Mouse (Mus musculus) heart, embryonic 14.5 days (tissue): Measurements from ENCODE around the gene Pld4. TPM values are rescaled to one million over a fixed set of nuclear protein-coding genes. Genes with fewer than 3 reads are reported as not detected.

Source experiments
- ATAC-seq: fragments of 200-750 bp; cut with Nextera tagmentation; 2 replicates; pipeline ENCODE4 v1.8.0; 2017; ENCODE audit warnings: low read depth, moderate TSS enrichment; ENCODE audit not compliant: insufficient number of reproducible peaks, insufficient read depth, low FRiP score
- H3K27ac ChIP-seq, 2 experiments: fragments of 200-500 bp in 1 of 2; fragments of 300-500 bp in 1 of 2; sonication (generic) in 1 of 2; replicated peaks in 1 of 2; 2 replicates each; pipeline ENCODE4 v1.5.1; 2012 to 2014; ENCODE audit warnings: low read depth in 2 of 2, low read length in 2 of 2, control low read depth in 1 of 2, mild to moderate bottlenecking in 1 of 2, mixed read lengths in 1 of 2; ENCODE audit not compliant: control insufficient read depth in 1 of 2, insufficient read depth in 1 of 2
- H3K27me3 ChIP-seq: fragments of 300-500 bp; sonication (generic); 2 replicates; pipeline ENCODE4 v1.6.1; 2014; ENCODE audit warnings: mild to moderate bottlenecking, low read length, control low read depth; ENCODE audit not compliant: control insufficient read depth, insufficient read depth
- H3K36me3 ChIP-seq: fragments of 300-500 bp; sonication (generic); 2 replicates; pipeline ENCODE4 v1.6.1; 2014; ENCODE audit warnings: mild to moderate bottlenecking, control low read depth, low read length, mixed read lengths; ENCODE audit not compliant: control insufficient read depth, insufficient read depth
- H3K4me1 ChIP-seq, 2 experiments: fragments of 200-500 bp in 1 of 2; fragments of 300-500 bp in 1 of 2; sonication (generic) in 1 of 2; 2 replicates each; pipeline ENCODE4 v1.6.1; 2012 to 2014; ENCODE audit warnings: low read length in 2 of 2, control low read depth in 1 of 2, mixed read lengths in 1 of 2; ENCODE audit not compliant: control insufficient read depth in 2 of 2, insufficient read depth in 2 of 2
- H3K4me2 ChIP-seq: fragments of 300-500 bp; sonication (generic); 2 replicates; pipeline ENCODE4 v1.6.1; 2014; ENCODE audit warnings: mild to moderate bottlenecking, low read length
- H3K4me3 ChIP-seq, 2 experiments: fragments of 200-500 bp in 1 of 2; fragments of 300-500 bp in 1 of 2; sonication (generic) in 1 of 2; 2 replicates each; pipeline ENCODE4 v1.5.1; 2012 to 2014; ENCODE audit warnings: low read length in 2 of 2, mild to moderate bottlenecking in 2 of 2, control low read depth in 1 of 2, low read depth in 1 of 2, moderate library complexity in 1 of 2; ENCODE audit not compliant: control insufficient read depth in 1 of 2, insufficient read depth in 1 of 2
- H3K9ac ChIP-seq: fragments of 300-500 bp; sonication (generic); 2 replicates; pipeline ENCODE4 v1.6.1; 2014; ENCODE audit warnings: mild to moderate bottlenecking, low read length
- H3K9me3 ChIP-seq: fragments of 300-500 bp; sonication (generic); 2 replicates; pipeline ENCODE4 v1.6.1; 2016; ENCODE audit warnings: low read length, control low read depth; ENCODE audit not compliant: control insufficient read depth
- WGBS: fragments of 180-500 bp; shearing (Covaris S2); extraction: QIAGEN DNeasy Blood & Tissue Kit; methylation state at CpG from one replicate; pipeline ENCODE4 v1.1.7; 2014; 5-methylcytosine and 5-hydroxymethylcytosine counted together
- polyA plus RNA-seq: library from polyadenylated mRNA; unstranded; fragments of >200 nt; fragmentation: Nextera tagmentation; extraction: Ambion mirVana; gene quantifications from 2 replicates; pipeline ENCODE4 v1.2.1, GENCODE M21; 2014

Pld4 gene
- polyA plus RNA-seq, 1 experiment from 2014 or later, result 6.8 TPM

DNA sequence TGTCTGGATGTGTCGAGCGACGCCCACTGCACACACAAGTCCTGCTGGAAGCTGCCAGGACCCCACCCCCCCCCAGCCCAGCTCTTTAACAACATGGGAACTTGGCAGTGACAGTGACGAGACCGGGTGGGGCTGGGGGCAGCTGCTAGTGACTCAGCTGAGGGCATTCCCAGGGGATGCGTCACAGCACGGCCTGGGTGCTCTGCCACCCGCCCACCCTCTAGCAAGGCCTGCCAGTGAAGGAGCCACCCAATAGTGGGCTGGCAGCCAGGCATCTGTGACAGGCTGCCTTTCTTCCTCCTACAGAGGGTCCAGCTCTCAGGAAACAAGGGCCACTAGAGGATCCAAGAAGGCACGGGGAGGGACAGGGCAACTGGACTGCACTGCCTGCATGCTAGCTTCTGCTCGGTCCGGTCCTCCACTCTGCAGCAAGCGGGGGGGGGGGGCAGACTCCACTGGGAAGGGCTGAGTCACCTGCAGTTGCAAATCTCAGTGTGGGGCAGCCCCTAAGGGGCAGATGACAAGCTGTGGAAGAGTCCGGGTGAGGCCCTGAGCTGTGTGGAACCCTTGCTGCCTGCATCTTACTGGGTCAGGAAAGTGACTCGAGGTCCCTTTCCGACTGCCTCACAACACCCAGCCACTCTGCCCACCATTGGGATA lies 37.3 kb downstream of the Pld4 start:
- Histone ChIP-seq H3K27me3 (peaks cover 11% of the 10 kb centered on the region), H3K4me2 (no peak overlapping the region), H3K9me3 (no peaks in the 10 kb centered on the region), H3K36me3 (no peaks in the 10 kb centered on the region), H3K9ac (no peak overlapping the region), H3K4me3 (no peak overlapping the region), H3K27ac (no peak overlapping the region), H3K4me1 (peaks cover 44 to 65% of the 10 kb centered on the region in 2 experiments)
- no peak; the same call in 1 of the 2 replicates for ATAC-seq
- 41% methylated on average over 15 of the region's 15 CpGs for WGBS

DNA sequence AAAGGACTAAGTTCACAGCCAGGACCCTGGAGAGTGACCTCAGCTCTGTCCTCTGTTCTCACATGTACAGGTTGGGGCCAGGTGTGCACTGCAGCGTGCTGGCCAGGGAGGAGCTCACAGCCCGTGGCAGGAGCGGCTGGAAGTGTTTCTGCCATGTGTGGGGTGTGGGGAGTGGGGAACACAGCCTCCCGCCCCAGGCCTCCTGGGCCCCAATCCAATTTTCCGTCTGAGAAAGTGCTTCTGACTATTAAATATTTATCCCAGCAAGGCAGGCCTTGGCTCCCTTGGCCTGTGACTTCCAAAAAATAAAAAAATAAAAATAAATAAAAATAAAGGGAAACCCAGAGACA lies 37.9 kb downstream of the Pld4 start:
- Histone ChIP-seq H3K4me1 (peaks cover 45 to 60% of the 10 kb centered on the region in 2 experiments), H3K9me3 (no peaks in the 10 kb centered on the region), H3K9ac (no peak overlapping the region), H3K36me3 (no peaks in the 10 kb centered on the region), H3K27me3 (peaks cover 16% of the 10 kb centered on the region), H3K27ac (no peak overlapping the region), H3K4me2 (no peak overlapping the region), H3K4me3 (no peak overlapping the region)
- 37% methylated on average over 5 of the region's 5 CpGs for WGBS
- no peak for ATAC-seq

GRCm38 (mm10) chr12:112798716-112799115 lies 38.3 kb downstream of the Pld4 start:
- Histone ChIP-seq H3K9me3 (no peaks in the 10 kb centered on the region), H3K9ac (no peak overlapping the region), H3K27me3 (peaks cover 19% of the 10 kb centered on the region), H3K27ac (no peak overlapping the region), H3K4me1 (peaks cover 41 to 58% of the 10 kb centered on the region in 2 experiments), H3K4me2 (no peak overlapping the region), H3K4me3 (no peak overlapping the region), H3K36me3 (no peaks in the 10 kb centered on the region)
- no peak for ATAC-seq
- 73% methylated on average over 5 of the region's 5 CpGs for WGBS

DNA sequence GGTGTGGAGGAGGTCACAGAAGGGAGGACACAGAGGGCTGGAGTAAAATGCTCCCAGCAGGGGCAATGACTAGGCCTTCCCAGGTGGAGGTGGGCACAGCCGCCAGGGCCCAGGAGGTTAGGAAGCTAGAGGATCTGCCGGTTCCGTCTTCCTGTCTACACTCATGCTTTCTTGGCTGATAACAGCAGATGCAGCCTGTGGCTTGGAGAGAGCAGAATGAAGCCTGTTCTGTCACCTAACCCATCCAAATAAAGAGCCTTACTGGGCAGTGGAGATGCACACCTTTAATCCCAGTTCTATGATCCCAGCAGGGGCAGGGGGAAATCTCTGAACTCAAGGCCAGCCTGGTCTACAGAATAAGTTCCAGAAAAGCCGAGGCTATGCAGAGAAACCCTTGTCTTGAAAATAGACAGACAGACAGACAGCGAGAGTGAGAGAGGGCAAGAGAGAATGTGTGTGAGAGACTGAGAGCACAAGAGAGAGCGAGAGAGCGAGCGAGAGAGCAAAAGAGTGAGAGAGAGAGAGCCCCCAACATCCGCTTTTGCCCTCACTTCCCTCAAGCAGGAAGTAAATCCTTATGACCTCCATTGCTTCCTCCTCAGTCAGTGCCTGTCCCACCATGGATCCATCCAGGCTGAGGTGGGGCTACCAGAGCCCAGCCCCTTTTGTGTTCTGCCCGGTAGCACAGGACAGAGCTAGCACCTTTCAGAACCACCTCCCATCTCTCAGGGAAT lies 38.9 kb downstream of the Pld4 start:
- Histone ChIP-seq H3K9me3 (no peaks in the 10 kb centered on the region), H3K27me3 (peaks cover 19% of the 10 kb centered on the region), H3K36me3 (no peaks in the 10 kb centered on the region), H3K9ac (no peak overlapping the region), H3K27ac (no peak overlapping the region), H3K4me1 (peaks cover 35 to 55% of the 10 kb centered on the region in 2 experiments), H3K4me3 (no peak overlapping the region), H3K4me2 (no peak overlapping the region)
- 75% methylated on average over 10 of the region's 10 CpGs for WGBS
- ATAC-seq, result no peak

GRCm38 (mm10) chr12:112800476-112800875 lies 40.0 kb downstream of the Pld4 start:
- peaks cover 24 to 44% of the 10 kb centered on the region in 2 experiments for H3K4me1 ChIP-seq
- no peak overlapping the region for H3K4me3 ChIP-seq
- H3K9me3 ChIP-seq, result no peaks in the 10 kb centered on the region
- H3K36me3 ChIP-seq, result no peaks in the 10 kb centered on the region
- no peak overlapping the region for H3K4me2 ChIP-seq
- H3K27me3 ChIP-seq, result peaks cover 19% of the 10 kb centered on the region
- H3K27ac ChIP-seq, result no peak overlapping the region
- H3K9ac ChIP-seq, result no peak overlapping the region
- 6% methylated on average over 4 of the region's 4 CpGs for WGBS
- ATAC-seq, result no peak

GRCm38 (mm10) chr12:112801864-112802846 lies 41.7 kb downstream of the Pld4 start, which contains the start of gene Ahnak2:
TSS of gene Ahnak2 (minus strand) at chr12:112802657.
- Histone ChIP-seq H3K9ac (peak within 1 kb of the TSS; percentile 66), H3K4me2 (peak within 1 kb of the TSS; percentile 100), H3K27ac (no peak within 1 kb of the TSS), H3K4me3 (peak within 1 kb of the TSS; percentile 36 to 54), H3K4me1 (peaks cover 11 to 30% of the 10 kb centered on the region in 2 experiments), H3K9me3 (no peaks in the 10 kb centered on the region), H3K36me3 (no peaks in the 10 kb centered on the region), H3K27me3 (peaks cover 19% of the 10 kb centered on the region)
- ATAC-seq, result peak; percentile 20; the same call in 1 of the 2 replicates
- WGBS, result 4% methylated on average over 61 of the region's 69 CpGs

GRCm38 (mm10) chr12:112802917-112803316 lies 42.5 kb downstream of the Pld4 start:
- Histone ChIP-seq H3K27me3 (peaks cover 19% of the 10 kb centered on the region), H3K4me3 (no peak overlapping the region)

More at GRCm38 (mm10) chr12:112802917-112803316, 42.5 kb downstream of the Pld4 start:
- H3K9me3 ChIP-seq, result no peaks in the 10 kb centered on the region
- WGBS, result 29% methylated on average over 2 of the region's 3 CpGs
- peaks cover 8 to 23% of the 10 kb centered on the region in 2 experiments for H3K4me1 ChIP-seq
- no peak overlapping the region for H3K27ac ChIP-seq
- ATAC-seq, result no peak
- no peak overlapping the region for H3K9ac ChIP-seq
- no peaks in the 10 kb centered on the region for H3K36me3 ChIP-seq
- no peak overlapping the region for H3K4me2 ChIP-seq
